Mouse (Mus musculus) R1 (cell line): ENCODE measurements at regions not wholly inside any gene's neighbourhood (a gene's known extent, or its start where the extent isn't known, plus 50 kb on each side); places are given as distances from the start of the nearest gene placed in this dataset.

ENCODE experiments used
- DNase-seq: peaks from one replicate; pipeline ENCODE4 v3.0.0-alpha.2; 2018; ENCODE audit warnings: low read depth, low spot score

GRCm38 (mm10) chr10:99367757-99368156 lies 104.7 kb downstream of the Dusp6 start:
- DNase-seq, result no peak

GRCm38 (mm10) chr10:99375101-99375500 lies 112.1 kb downstream of the Dusp6 start:
- DNase-seq, result no peak

- DNase-seq, result peak; percentile 21
These were observed 113.4 kb downstream of the Dusp6 start for GRCm38 (mm10) chr10:99376430-99376829.

GRCm38 (mm10) chr10:99377548-99377947 lies 114.5 kb downstream of the Dusp6 start:
- no peak for DNase-seq

- no peak for DNase-seq
These were observed 116.1 kb downstream of the Dusp6 start for GRCm38 (mm10) chr10:99379156-99379555.

GRCm38 (mm10) chr10:99380170-99380569 lies 117.1 kb downstream of the Dusp6 start:
- no peak for DNase-seq

GRCm38 (mm10) chr10:99383028-99383427 lies 120.0 kb downstream of the Dusp6 start:
- no peak for DNase-seq

- no peak for DNase-seq
These were observed 121.3 kb downstream of the Dusp6 start for GRCm38 (mm10) chr10:99384366-99384765.

GRCm38 (mm10) chr10:99384851-99385250 lies 121.8 kb downstream of the Dusp6 start:
- DNase-seq, result no peak

- no peak for DNase-seq
These were observed 122.8 kb downstream of the Dusp6 start for GRCm38 (mm10) chr10:99385854-99386253.

GRCm38 (mm10) chr10:99388526-99388925 lies 125.5 kb downstream of the Dusp6 start:
- no peak for DNase-seq

GRCm38 (mm10) chr10:99388986-99389385 lies 126.0 kb downstream of the Dusp6 start:
- no peak for DNase-seq

GRCm38 (mm10) chr10:99390609-99391183 lies 127.7 kb downstream of the Dusp6 start:
- no peak for DNase-seq

- DNase-seq, result no peak
These were observed 128.7 kb downstream of the Dusp6 start for GRCm38 (mm10) chr10:99391725-99392124.

GRCm38 (mm10) chr10:99392979-99393378 lies 129.9 kb downstream of the Dusp6 start:
- DNase-seq, result no peak

- DNase-seq, result no peak
These were observed 130.5 kb downstream of the Dusp6 start for GRCm38 (mm10) chr10:99393523-99393922.

GRCm38 (mm10) chr10:99395411-99395810 lies 132.4 kb downstream of the Dusp6 start:
- no peak for DNase-seq

GRCm38 (mm10) chr10:99396630-99397029 lies 133.6 kb downstream of the Dusp6 start:
- no peak for DNase-seq

- no peak for DNase-seq
These were observed 137.0 kb downstream of the Dusp6 start for GRCm38 (mm10) chr10:99400076-99400475.

GRCm38 (mm10) chr10:99406764-99407163 lies 143.7 kb downstream of the Dusp6 start:
- no peak for DNase-seq

GRCm38 (mm10) chr10:99408786-99409185 lies 145.8 kb downstream of the Dusp6 start:
- DNase-seq, result peak; percentile 73

- DNase-seq, result no peak
These were observed 146.7 kb downstream of the Dusp6 start for GRCm38 (mm10) chr10:99409744-99410143.

- DNase-seq, result no peak
These were observed 147.7 kb downstream of the Dusp6 start for GRCm38 (mm10) chr10:99410754-99411153.

- no peak for DNase-seq
These were observed 150.4 kb downstream of the Dusp6 start for GRCm38 (mm10) chr10:99413455-99413854.
